Mouse (Mus musculus) neural tube, embryonic 11.5 days (tissue): ENCODE results near the gene Olfr898. TPM values are rescaled to one million over a fixed set of nuclear protein-coding genes. Genes with fewer than 3 reads are reported as not detected.

Experiments used
- ATAC-seq: fragments of 200-750 bp; cut with Nextera tagmentation; 2 replicates; pipeline ENCODE4 v1.8.0; 2017; ENCODE audit warnings: moderate number of reproducible peaks, mild to moderate bottlenecking, moderate TSS enrichment, moderate library complexity; ENCODE audit not compliant: insufficient read depth, low FRiP score, low TSS enrichment
- DNase-seq: peaks from one replicate; pipeline ENCODE4 v3.0.0-alpha.2; 2015; ENCODE audit warnings: low spot score
- H3K27ac ChIP-seq: fragments of 300-500 bp; sonication (generic); 2 replicates; pipeline ENCODE4 v1.5.1; 2014; ENCODE audit warnings: low read depth, mild to moderate bottlenecking, low read length
- H3K27me3 ChIP-seq: fragments of 300-500 bp; sonication (generic); 2 replicates; pipeline ENCODE4 v1.6.1; 2014; ENCODE audit warnings: mild to moderate bottlenecking, low read length, mixed read lengths; ENCODE audit not compliant: control insufficient read depth, insufficient read depth
- H3K36me3 ChIP-seq: fragments of 300-500 bp; sonication (generic); 2 replicates; pipeline ENCODE4 v1.6.1; 2014; ENCODE audit warnings: mild to moderate bottlenecking, low read length, moderate library complexity, mixed read lengths; ENCODE audit not compliant: control insufficient read depth, insufficient read depth
- H3K4me1 ChIP-seq: fragments of 300-500 bp; sonication (generic); 2 replicates; pipeline ENCODE4 v1.6.1; 2014; ENCODE audit warnings: low read length, mixed read lengths; ENCODE audit not compliant: control insufficient read depth, insufficient read depth
- H3K4me2 ChIP-seq: fragments of 300-500 bp; sonication (generic); 2 replicates; pipeline ENCODE4 v1.6.1; 2014; ENCODE audit warnings: low read depth, mild to moderate bottlenecking, moderate library complexity
- H3K4me3 ChIP-seq: fragments of 300-500 bp; sonication (generic); 2 replicates; pipeline ENCODE4 v1.5.1; 2014; ENCODE audit warnings: low read depth, low read length
- H3K9ac ChIP-seq: fragments of 300-500 bp; sonication (generic); 2 replicates; pipeline ENCODE4 v1.6.1; 2014; ENCODE audit warnings: mild to moderate bottlenecking, low read length
- H3K9me3 ChIP-seq: fragments of 300-500 bp; sonication (generic); 2 replicates; pipeline ENCODE4 v1.6.1; 2016; ENCODE audit warnings: low read length; ENCODE audit not compliant: control insufficient read depth
- WGBS: fragments of 180-500 bp; shearing (Covaris S2); extraction: QIAGEN DNeasy Blood & Tissue Kit; methylation state at CpG from one replicate; pipeline ENCODE4 v1.1.7; 2014; 5-methylcytosine and 5-hydroxymethylcytosine counted together
- polyA plus RNA-seq: library from polyadenylated mRNA; unstranded; fragments of >200 nt; fragmentation: Nextera tagmentation; extraction: Ambion mirVana; gene quantifications from 2 replicates; pipeline ENCODE4 v1.2.1, GENCODE M21; 2014

Olfr898 gene
- not detected in 2 replicates for polyA plus RNA-seq

DNA sequence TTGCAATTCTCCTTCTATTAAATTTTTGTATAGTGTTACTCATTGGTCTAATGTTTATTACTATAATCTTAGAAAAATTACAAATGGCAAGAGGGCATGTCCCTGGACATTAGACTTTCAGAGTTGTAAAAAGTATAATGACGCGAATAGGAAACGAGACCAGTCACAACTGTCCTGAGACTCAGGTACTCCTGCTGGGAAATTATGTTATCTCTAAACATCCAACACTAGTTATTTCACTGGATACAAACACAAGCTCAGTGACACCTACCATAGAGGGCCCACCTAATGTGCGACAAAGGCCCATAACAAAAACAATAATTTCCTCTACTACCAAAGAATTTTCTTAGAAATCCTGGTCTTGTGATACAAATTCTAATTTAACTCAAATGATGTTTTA is at the start of gene Olfr898:
TSS of gene Olfr898 (plus strand) at position 301 of the 400 bp plus-strand sequence.
- H3K4me1 ChIP-seq: no peaks in the 10 kb centered on the region
- 94% methylated on average over 4 of the region's 4 CpGs for WGBS
- no peak within 1 kb of the TSS for H3K27ac ChIP-seq
- DNase-seq (no peak), ATAC-seq (no peak)
- H3K9ac ChIP-seq: no peak within 1 kb of the TSS
- H3K27me3 ChIP-seq: no peaks in the 10 kb centered on the region
- H3K4me3 ChIP-seq: no peak within 1 kb of the TSS
- no peaks in the 10 kb centered on the region for H3K9me3 ChIP-seq
- no peaks in the 10 kb centered on the region for H3K36me3 ChIP-seq
- no peak within 1 kb of the TSS for H3K4me2 ChIP-seq

GRCm38 (mm10) chr9:38328760-38329159 is 19.5 kb upstream of the Olfr898 start, which contains the start of gene Olfr25:
TSS of gene Olfr25 (plus strand) at chr9:38329060.
- DNase-seq: no peak
- H3K4me3 ChIP-seq: no peak within 1 kb of the TSS
- no peak within 1 kb of the TSS for H3K27ac ChIP-seq
- no peaks in the 10 kb centered on the region for H3K27me3 ChIP-seq
- H3K9me3 ChIP-seq: no peaks in the 10 kb centered on the region
- no peak for ATAC-seq
- no peaks in the 10 kb centered on the region for H3K4me1 ChIP-seq
- no peak within 1 kb of the TSS for H3K9ac ChIP-seq
- H3K36me3 ChIP-seq: no peaks in the 10 kb centered on the region
- WGBS: 80% methylated on average over 3 of the region's 3 CpGs
- no peak within 1 kb of the TSS for H3K4me2 ChIP-seq

DNA sequence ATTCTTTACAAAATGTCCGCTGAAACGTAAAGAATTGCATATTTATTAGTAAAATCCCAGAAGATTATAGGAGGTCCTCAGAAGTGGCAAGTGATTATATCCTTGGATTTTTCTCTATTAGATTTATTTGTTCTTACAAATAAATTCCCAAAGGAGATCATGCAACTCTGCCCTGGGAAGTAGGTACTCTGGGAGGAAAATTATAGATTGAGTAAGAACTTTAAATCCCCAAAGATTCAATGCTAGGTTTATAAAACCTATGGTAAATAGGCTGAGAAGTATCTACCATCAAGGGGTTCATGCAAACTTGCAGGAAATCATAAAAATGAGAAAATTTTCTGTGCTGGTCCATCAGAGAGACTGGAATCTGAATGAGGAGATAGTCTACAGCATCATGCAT is 18.4 kb downstream of the Olfr898 start, which contains the start of gene Olfr250:
TSS of gene Olfr250 (plus strand) at position 301 of the 400 bp plus-strand sequence.
- no peak within 1 kb of the TSS for H3K27ac ChIP-seq
- WGBS: 91% methylated on average over 2 of the region's 2 CpGs
- no peaks in the 10 kb centered on the region for H3K27me3 ChIP-seq
- H3K4me3 ChIP-seq: no peak within 1 kb of the TSS
- no peaks in the 10 kb centered on the region for H3K36me3 ChIP-seq
- no peak for ATAC-seq
- no peak within 1 kb of the TSS for H3K9ac ChIP-seq
- H3K9me3 ChIP-seq: no peaks in the 10 kb centered on the region
- no peak within 1 kb of the TSS for H3K4me2 ChIP-seq
- H3K4me1 ChIP-seq: no peaks in the 10 kb centered on the region
- no peak for DNase-seq

DNA sequence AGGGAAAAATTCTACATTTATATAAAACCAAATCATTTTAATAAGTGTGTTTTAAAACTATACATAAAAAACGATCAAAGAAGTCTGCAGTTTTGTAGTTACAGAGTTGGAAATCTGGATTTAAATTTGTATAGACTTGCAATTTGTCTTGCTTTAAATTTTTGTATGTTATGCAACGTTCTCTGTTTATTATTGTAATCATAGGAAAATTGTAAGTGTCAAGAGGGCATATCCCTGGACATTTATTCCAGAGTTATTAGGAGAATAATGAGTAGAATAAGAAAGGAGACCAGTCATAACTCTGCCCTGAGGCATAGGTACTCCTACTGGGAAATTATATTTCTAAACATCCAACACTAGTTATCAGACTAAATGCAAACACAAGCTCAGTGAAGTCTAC is 28.6 kb downstream of the Olfr898 start, which contains the start of gene Olfr251:
TSS of gene Olfr251 (plus strand) at position 301 of the 400 bp plus-strand sequence.
- H3K4me2 ChIP-seq: no peak within 1 kb of the TSS
- no peak within 1 kb of the TSS for H3K27ac ChIP-seq
- no peak within 1 kb of the TSS for H3K4me3 ChIP-seq
- H3K9ac ChIP-seq: no peak within 1 kb of the TSS
- 70% methylated on average over 2 of the region's 2 CpGs for WGBS
- no peaks in the 10 kb centered on the region for H3K36me3 ChIP-seq
- ATAC-seq (no peak), DNase-seq (no peak)
- H3K4me1 ChIP-seq: no peaks in the 10 kb centered on the region
- H3K27me3 ChIP-seq: no peaks in the 10 kb centered on the region
- H3K9me3 ChIP-seq: no peaks in the 10 kb centered on the region

GRCm38 (mm10) chr9:38401398-38401797 is 53.2 kb downstream of the Olfr898 start, which contains the start of gene Olfr147:
TSS of gene Olfr147 (plus strand) at chr9:38401698.
- no peak within 1 kb of the TSS for H3K27ac ChIP-seq
- 86% methylated on average over 1 of the region's 1 CpGs for WGBS
- no peak within 1 kb of the TSS for H3K4me3 ChIP-seq
- ATAC-seq (no peak), DNase-seq (no peak)
- H3K9ac ChIP-seq: no peak within 1 kb of the TSS
- H3K4me1 ChIP-seq: no peaks in the 10 kb centered on the region
- H3K4me2 ChIP-seq: no peak within 1 kb of the TSS
- H3K36me3 ChIP-seq: no peaks in the 10 kb centered on the region
- H3K27me3 ChIP-seq: no peaks in the 10 kb centered on the region
- no peaks in the 10 kb centered on the region for H3K9me3 ChIP-seq

Other genes starting within 250 kb of the Olfr898 start
- not detected in 2 replicates for gene Olfr888, start 240.3 kb upstream of the Olfr898 start, polyA plus RNA-seq
- gene Olfr889, start 233.2 kb upstream of the Olfr898 start, polyA plus RNA-seq: 0.15 and 0.16 TPM in 2 replicates
- not detected in 2 replicates for gene Olfr890, start 205.9 kb upstream of the Olfr898 start, polyA plus RNA-seq
- not detected in 2 replicates for gene Olfr891, start 167.6 kb upstream of the Olfr898 start, polyA plus RNA-seq
- gene Olfr893, start 140.0 kb upstream of the Olfr898 start, polyA plus RNA-seq: not detected in 2 replicates
- not detected in 2 replicates for gene Olfr894, start 130.4 kb upstream of the Olfr898 start, polyA plus RNA-seq
- not detected in 2 replicates for gene Olfr143, start 95.6 kb upstream of the Olfr898 start, polyA plus RNA-seq
- gene Olfr895, start 80.6 kb upstream of the Olfr898 start, polyA plus RNA-seq: not detected in 2 replicates
- not detected in 2 replicates for gene Olfr896-ps1, start 57.3 kb upstream of the Olfr898 start, polyA plus RNA-seq
- gene Olfr25, start 19.4 kb upstream of the Olfr898 start, polyA plus RNA-seq: not detected in 2 replicates
- gene Olfr250, start 18.5 kb downstream of the Olfr898 start, polyA plus RNA-seq: not detected in 2 replicates
- gene Olfr251, start 28.7 kb downstream of the Olfr898 start, polyA plus RNA-seq: not detected in 2 replicates
- not detected in 2 replicates for gene Olfr147, start 53.3 kb downstream of the Olfr898 start, polyA plus RNA-seq
- not detected in 2 replicates for gene Olfr901, start 81.0 kb downstream of the Olfr898 start, polyA plus RNA-seq
- gene Olfr902, start 99.2 kb downstream of the Olfr898 start, polyA plus RNA-seq: not detected in 2 replicates
- gene Olfr904, start 114.7 kb downstream of the Olfr898 start, polyA plus RNA-seq: not detected in 2 replicates
- gene Olfr905, start 122.7 kb downstream of the Olfr898 start, polyA plus RNA-seq: not detected in 2 replicates
- not detected in 2 replicates for gene Olfr906, start 138.7 kb downstream of the Olfr898 start, polyA plus RNA-seq
- gene Olfr907, start 147.4 kb downstream of the Olfr898 start, polyA plus RNA-seq: not detected in 2 replicates
- not detected in 2 replicates for gene Olfr911-ps1, start 173.2 kb downstream of the Olfr898 start, polyA plus RNA-seq
- gene Olfr910, start 189.4 kb downstream of the Olfr898 start, polyA plus RNA-seq: not detected in 2 replicates
- gene Olfr912, start 231.8 kb downstream of the Olfr898 start, polyA plus RNA-seq: not detected in 2 replicates
- gene Olfr913, start 244.3 kb downstream of the Olfr898 start, polyA plus RNA-seq: not detected in 2 replicates